Mouse (Mus musculus) kidney, adult 2 months (tissue): ENCODE measurements at regions not wholly inside any gene's neighbourhood (a gene's known extent, or its start where the extent isn't known, plus 50 kb on each side); places are given as distances from the start of the nearest gene placed in this dataset.
A peak's percentile ranks its signal among the peaks of the same experiment; 100 is the strongest.

Experiments
- DNase-seq: peaks from one replicate; pipeline ENCODE4 v3.0.0; 2021
- H3K27ac ChIP-seq: fragments of 200-500 bp; 2 replicates; pipeline ENCODE4 v1.5.1; 2012; ENCODE audit warnings: low read depth, low read length, control low read depth, inconsistent platforms; ENCODE audit not compliant: insufficient read depth
- H3K27me3 ChIP-seq: fragments of 200-500 bp; replicated peaks from 2 replicates; pipeline ENCODE4 v1.6.1; 2012; ENCODE audit warnings: mild to moderate bottlenecking, moderate library complexity, low read length, inconsistent platforms; ENCODE audit not compliant: control insufficient read depth, insufficient read depth
- H3K36me3 ChIP-seq: fragments of 200-500 bp; 2 replicates; pipeline ENCODE4 v1.6.1; 2012; ENCODE audit warnings: mild to moderate bottlenecking, moderate library complexity, low read length, inconsistent platforms; ENCODE audit not compliant: control insufficient read depth, insufficient read depth
- H3K4me1 ChIP-seq: fragments of 200-500 bp; 2 replicates; pipeline ENCODE4 v1.6.1; 2011; ENCODE audit warnings: low read length; ENCODE audit not compliant: control insufficient read depth, insufficient read depth
- H3K4me3 ChIP-seq: fragments of 200-500 bp; 2 replicates; pipeline ENCODE4 v1.5.1; 2011; ENCODE audit warnings: mild to moderate bottlenecking, low read depth, low read length, control low read depth; ENCODE audit not compliant: insufficient read depth
- CTCF ChIP-seq: fragments of 200-500 bp; conservative IDR thresholded peaks from 2 replicates; pipeline ENCODE4 v1.5.1; 2011; ENCODE audit warnings: low read depth, mild to moderate bottlenecking, control low read depth, low read length, moderate library complexity, mixed read lengths; ENCODE audit not compliant: insufficient read depth, insufficient read length
- POLR2A ChIP-seq: fragments of 200-500 bp; IDR thresholded peaks from one replicate; pipeline ENCODE4 v1.6.1; 2011; ENCODE audit warnings: low read depth, low read length, control low read depth
- WGBS: fragments of 180-500 bp; shearing (Covaris S2); methylation state at CpG from one replicate; pipeline ENCODE4 v1.1.7; 2018; 5-methylcytosine and 5-hydroxymethylcytosine counted together

DNA sequence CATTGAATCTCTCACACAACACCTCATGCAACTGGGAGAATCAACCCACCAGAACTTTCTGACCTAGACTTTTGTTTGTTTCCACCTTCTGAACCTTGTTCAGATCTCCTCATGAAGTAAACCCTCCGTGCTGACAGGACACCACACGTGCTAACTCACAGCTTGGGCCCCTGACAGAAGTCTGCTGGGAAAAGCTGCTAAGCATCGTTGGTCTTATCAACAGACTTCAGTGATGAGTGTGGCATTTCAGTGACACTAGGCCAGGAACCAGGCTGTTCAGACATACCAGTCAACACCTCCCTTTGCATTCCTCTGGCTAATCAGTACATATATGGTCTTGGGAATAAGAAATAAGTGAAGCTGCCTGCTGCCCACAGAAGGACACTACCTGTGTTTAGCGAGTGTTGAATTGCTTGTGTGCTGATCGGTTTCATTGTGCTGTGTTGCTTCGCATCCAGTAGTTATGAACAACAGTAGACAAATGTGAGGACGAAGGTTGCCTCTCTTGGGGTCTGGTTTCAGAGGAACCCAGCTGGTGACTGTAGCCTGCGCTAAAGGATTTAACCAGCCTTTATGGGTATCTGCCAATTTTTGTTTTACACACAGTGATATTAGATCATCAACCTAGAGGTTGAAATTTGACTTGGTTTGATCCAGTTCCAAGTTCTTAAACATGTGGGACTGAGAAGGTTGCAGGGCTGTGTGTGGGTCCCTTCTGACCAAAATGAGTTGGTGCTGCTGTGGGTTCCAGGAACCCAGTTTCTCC is 224.6 kb upstream of the Ttc29 start:
- DNase-seq, result peak; percentile 33
- Histone ChIP-seq H3K4me1 (no peaks in the 10 kb centered on the region), H3K36me3 (no peaks in the 10 kb centered on the region), H3K4me3 (no peak overlapping the region), H3K27ac (no peak overlapping the region), H3K27me3 (no peaks in the 10 kb centered on the region; the same call in 1 of the 2 replicates)
- WGBS, result 62% methylated on average over 8 of the region's 8 CpGs
- TF ChIP-seq CTCF (no peak), POLR2A (no peak)

- no peak for TF ChIP-seq CTCF
- TF ChIP-seq POLR2A, result no peak
- no peak for DNase-seq
- Histone ChIP-seq H3K36me3 (no peaks in the 10 kb centered on the region), H3K4me3 (no peak overlapping the region), H3K27ac (no peak overlapping the region), H3K27me3 (no peaks in the 10 kb centered on the region), H3K4me1 (no peaks in the 10 kb centered on the region)
- 57% methylated on average over 4 of the region's 4 CpGs for WGBS
These were observed 222.0 kb upstream of the Ttc29 start for GRCm38 (mm10) chr8:77991050-77991449.

DNA sequence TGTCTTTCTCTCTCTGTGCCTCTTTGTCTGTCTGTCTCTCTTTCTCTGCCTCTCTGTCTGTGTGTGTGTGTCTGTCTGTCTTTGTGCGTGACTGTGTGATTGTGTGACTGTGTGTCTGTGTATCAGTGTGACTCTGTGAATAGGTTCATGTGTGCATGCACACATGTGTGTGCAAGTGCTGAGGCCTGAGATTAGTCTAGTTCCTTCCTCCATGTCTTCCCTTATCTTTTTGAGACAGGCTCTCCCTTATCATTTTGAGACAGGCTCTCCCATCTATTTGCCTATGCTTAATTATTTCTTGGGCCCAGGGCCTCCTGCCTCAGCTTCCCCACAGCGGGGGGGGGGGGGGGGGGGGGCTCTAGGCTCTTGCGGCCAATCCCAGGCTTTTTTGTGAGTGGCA is 212.8 kb upstream of the Ttc29 start:
- H3K4me1 ChIP-seq, result no peaks in the 10 kb centered on the region
- TF ChIP-seq POLR2A (no peak), CTCF (no peak)
- no peak for DNase-seq
- H3K4me3 ChIP-seq, result no peak overlapping the region
- no peak overlapping the region for H3K27ac ChIP-seq
- 82% methylated on average over 3 of the region's 3 CpGs for WGBS
- H3K36me3 ChIP-seq, result no peaks in the 10 kb centered on the region
- no peaks in the 10 kb centered on the region for H3K27me3 ChIP-seq

- DNase-seq, result no peak
- TF ChIP-seq POLR2A (no peak), CTCF (no peak)
- H3K27ac ChIP-seq, result no peak overlapping the region
- H3K27me3 ChIP-seq, result no peaks in the 10 kb centered on the region
- H3K4me3 ChIP-seq, result no peak overlapping the region
- WGBS, result 33% methylated on average over 5 of the region's 5 CpGs
- H3K4me1 ChIP-seq, result no peaks in the 10 kb centered on the region
- H3K36me3 ChIP-seq, result no peaks in the 10 kb centered on the region
These were observed 211.4 kb upstream of the Ttc29 start for GRCm38 (mm10) chr8:78001656-78002055.

DNA sequence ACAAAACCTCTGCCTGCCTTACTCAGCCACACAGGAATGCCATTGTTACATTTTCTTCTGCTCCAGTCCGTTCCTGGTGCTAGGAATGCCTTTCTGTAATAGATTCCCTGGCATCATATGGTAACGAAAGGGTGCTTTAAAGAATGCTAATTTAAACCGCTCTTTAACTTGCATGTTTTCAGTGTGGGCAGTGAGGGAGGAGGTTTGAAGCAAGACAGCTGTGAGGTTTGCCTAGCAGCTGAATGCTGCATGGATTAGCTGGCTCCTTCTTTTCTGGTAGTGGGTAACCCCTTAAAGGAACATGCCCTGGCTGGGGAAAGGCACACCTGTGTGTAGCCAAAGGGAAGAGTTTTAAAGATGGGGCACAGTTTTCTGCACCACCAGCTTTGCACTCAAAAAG is 211.0 kb upstream of the Ttc29 start:
- WGBS, result 27% methylated on average over 3 of the region's 3 CpGs

GRCm38 (mm10) chr8:78003888-78004543 is 209.1 kb upstream of the Ttc29 start:
- Histone ChIP-seq H3K36me3 (no peaks in the 10 kb centered on the region), H3K4me3 (no peak overlapping the region), H3K27me3 (no peaks in the 10 kb centered on the region), H3K27ac (no peak overlapping the region), H3K4me1 (no peaks in the 10 kb centered on the region)
- DNase-seq, result peak; percentile 69
- 14% methylated on average over 10 of the region's 10 CpGs for WGBS
- no peak for TF ChIP-seq POLR2A
- TF ChIP-seq CTCF, result peak; percentile 83

More for the DNA sequence above, 211.0 kb upstream of the Ttc29 start:
- H3K4me1 ChIP-seq, result no peaks in the 10 kb centered on the region
- no peaks in the 10 kb centered on the region for H3K36me3 ChIP-seq
- DNase-seq, result no peak
- H3K4me3 ChIP-seq, result no peak overlapping the region
- no peaks in the 10 kb centered on the region for H3K27me3 ChIP-seq
- TF ChIP-seq POLR2A (no peak), CTCF (no peak)
- H3K27ac ChIP-seq, result no peak overlapping the region

DNA sequence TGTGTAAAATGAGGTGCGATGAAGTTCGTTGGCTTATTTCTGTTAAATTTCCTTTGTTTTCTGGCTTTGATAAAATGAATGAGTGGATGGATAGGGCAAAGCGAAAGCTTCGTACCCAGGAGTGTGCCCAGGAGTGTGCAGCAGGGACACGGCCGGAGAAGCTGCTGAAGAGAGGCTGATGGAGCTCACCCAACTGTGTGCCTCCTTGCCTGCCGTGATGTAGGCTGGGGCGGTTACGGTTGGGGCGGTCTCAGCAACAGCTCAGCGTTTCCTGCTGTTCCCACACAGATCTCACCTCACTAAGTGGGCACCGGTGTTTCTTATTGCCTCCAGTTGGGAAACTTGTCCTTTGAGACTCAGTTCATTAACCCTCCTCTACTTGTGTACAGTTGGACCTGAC is 208.2 kb upstream of the Ttc29 start:
- Histone ChIP-seq H3K27ac (no peak overlapping the region), H3K4me3 (no peak overlapping the region), H3K36me3 (no peaks in the 10 kb centered on the region), H3K27me3 (no peaks in the 10 kb centered on the region), H3K4me1 (no peaks in the 10 kb centered on the region)
- 49% methylated on average over 12 of the region's 12 CpGs for WGBS
- TF ChIP-seq POLR2A (no peak), CTCF (no peak)
- no peak for DNase-seq
